ENCODE assay signal across 13 mouse cellular contexts in the genomic region with DNA sequence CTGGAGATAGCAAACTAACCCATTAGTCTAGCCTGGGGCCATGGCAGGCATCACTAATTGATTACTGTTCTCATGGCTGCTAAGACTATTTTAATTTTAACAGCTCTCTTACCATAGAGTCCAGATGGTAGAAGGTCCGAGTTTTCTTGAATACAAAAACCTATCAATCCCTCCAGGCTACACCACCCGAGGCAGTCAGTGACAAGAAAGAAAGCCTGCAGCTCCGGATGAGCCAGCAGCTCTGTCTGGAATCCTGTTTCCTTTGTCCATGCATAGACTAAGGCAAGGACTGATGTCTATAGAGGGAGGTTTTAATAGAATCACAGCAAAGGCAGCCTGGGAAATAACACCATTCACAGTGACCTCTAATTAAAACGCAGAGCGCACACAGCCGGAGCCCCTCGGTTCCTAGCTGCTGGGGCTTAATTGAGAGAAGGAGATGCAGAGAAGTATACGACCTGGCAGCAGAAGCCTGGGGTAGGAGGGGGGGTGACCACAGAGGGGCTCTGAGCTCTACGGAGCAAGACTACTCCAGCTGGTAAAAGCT. TPM values are rescaled to one million over a fixed set of nuclear protein-coding genes. Genes with fewer than 3 reads are reported as not detected.
A peak's percentile ranks its signal among the peaks of the same experiment; 100 is the strongest.
DNase-seq lines count a peak whose midpoint lies in the region; ATAC-seq lines count a peak whose summit lies in the region.
"Had no signal": no experiment of that assay in that cellular context is flagged by ENCODE, and none has a peak within 500 bp of the region (broad histone marks: within the 10 kb centered on the region; RNA-seq: fewer than 3 reads in every experiment).

No protein-coding gene starts in this region.

- H3K4me1 ChIP-seq in forebrain, embryonic 11.5 days (replicated peaks; ENCODE audit: control insufficient read depth, insufficient read depth, low read length), result peaks cover 13% of the 10 kb centered on the region; the same call in 1 of the 2 replicates
- H3K4me1 ChIP-seq in hindbrain, embryonic 16.5 days (ENCODE audit: control insufficient read depth, insufficient read depth, low read depth, low read length), result peaks cover 12% of the 10 kb centered on the region
- H3K4me1 ChIP-seq in midbrain, embryonic 15.5 days, result peaks cover 17% of the 10 kb centered on the region

- 3% methylated on average over 9 of the region's 9 CpGs for WGBS in forebrain, embryonic 11.5 days
- 3% methylated on average over 9 of the region's 9 CpGs for WGBS in hindbrain, embryonic 16.5 days
- WGBS in midbrain, embryonic 15.5 days, result 3% methylated on average over 9 of the region's 9 CpGs

- peak overlapping the region; percentile 9; the same call in 1 of the 2 replicates for H3K4me2 ChIP-seq in forebrain, embryonic 11.5 days (ENCODE audit: low read depth, low read length, severe bottlenecking)
- H3K4me2 ChIP-seq in hindbrain, embryonic 16.5 days (ENCODE audit: low read length), result no peak overlapping the region
- H3K4me2 ChIP-seq in midbrain, embryonic 15.5 days, result no peak overlapping the region
- H3K4me2 ChIP-seq: heart, embryonic 11.5 days had no signal

- peak overlapping the region; percentile 91 for H3K27ac ChIP-seq in forebrain, embryonic 11.5 days (ENCODE audit: low read depth, low read length)
- peak overlapping the region; percentile 41 for H3K27ac ChIP-seq in hindbrain, embryonic 16.5 days (ENCODE audit: low read depth, low read length)
- H3K27ac ChIP-seq in midbrain, embryonic 15.5 days, result peak overlapping the region; percentile 70

- ATAC-seq in forebrain, embryonic 11.5 days (replicated peaks; ENCODE audit: low FRiP score), result peak; percentile 91
- peak; percentile 90 for ATAC-seq in hindbrain, embryonic 16.5 days
- peak; percentile 81 for ATAC-seq in midbrain, embryonic 15.5 days (replicated peaks)
- ATAC-seq: intestine, postnatal 0 days; lung, postnatal 0 days had no signal

- peak; percentile 58 for DNase-seq in embryo, embryonic 11 days
- DNase-seq in forebrain, embryonic 11.5 days (ENCODE audit: low spot score), result peak; percentile 81
- DNase-seq in spleen, postnatal 14 days (ENCODE audit: low spot score in 2 of 2), result no peak
- no peak for DNase-seq in gastrocnemius, adult 8-10 months (ENCODE audit: low spot score in 2 of 2)
- DNase-seq in adrenal gland, adult 2 months, result no peak
- no peak for DNase-seq in urinary bladder, postnatal 36 days (ENCODE audit: low spot score in 2 of 2)

- H3K36me3 ChIP-seq in forebrain, embryonic 11.5 days (ENCODE audit: control insufficient read depth, insufficient read depth, low read length), result no peaks in the 10 kb centered on the region
- H3K36me3 ChIP-seq in hindbrain, embryonic 16.5 days (ENCODE audit: control insufficient read depth, insufficient read depth, low read length), result no peaks in the 10 kb centered on the region
- no peaks in the 10 kb centered on the region for H3K36me3 ChIP-seq in midbrain, embryonic 15.5 days (replicated peaks)

- no peaks in the 10 kb centered on the region for H3K27me3 ChIP-seq in forebrain, embryonic 11.5 days (ENCODE audit: control insufficient read depth, insufficient read depth, low read length)
- no peaks in the 10 kb centered on the region for H3K27me3 ChIP-seq in hindbrain, embryonic 16.5 days (replicated peaks; ENCODE audit: control insufficient read depth, insufficient read depth, low read length)
- H3K27me3 ChIP-seq in midbrain, embryonic 15.5 days (replicated peaks), result no peaks in the 10 kb centered on the region

- H3K4me3 ChIP-seq in forebrain, embryonic 11.5 days (ENCODE audit: low read depth, low read length), result no peak overlapping the region
- no peak overlapping the region for H3K4me3 ChIP-seq in hindbrain, embryonic 16.5 days (ENCODE audit: low read length)
- H3K4me3 ChIP-seq in midbrain, embryonic 15.5 days, result no peak overlapping the region

- H3K9me3 ChIP-seq in forebrain, embryonic 11.5 days (ENCODE audit: control insufficient read depth, low read length), result no peaks in the 10 kb centered on the region
- no peaks in the 10 kb centered on the region for H3K9me3 ChIP-seq in hindbrain, embryonic 16.5 days (ENCODE audit: control insufficient read depth, low read length)
- no peaks in the 10 kb centered on the region for H3K9me3 ChIP-seq in midbrain, embryonic 15.5 days

- peak overlapping the region; percentile 24; the same call in 1 of the 2 replicates for H3K9ac ChIP-seq in forebrain, embryonic 11.5 days (ENCODE audit: low read length)
- H3K9ac ChIP-seq in hindbrain, embryonic 16.5 days (ENCODE audit: low read depth, low read length), result no peak overlapping the region
- H3K9ac ChIP-seq in midbrain, embryonic 15.5 days, result no peak overlapping the region

RNA-seq across cellular contexts. Expression of a gene that starts 29.2 kb away (rescaled TPM):
- 0.09 TPM in 1 of 2 replicates, not detected in the other for polyA plus RNA-seq in forebrain, embryonic 11.5 days (2014; fragmentation: Nextera tagmentation; extraction: Ambion mirVana)
- 0.07 and 0.10 TPM in 2 replicates for polyA plus RNA-seq in hindbrain, embryonic 16.5 days (2015; fragmentation: Nextera tagmentation; extraction: Ambion mirVana)
- polyA plus RNA-seq in midbrain, embryonic 15.5 days (2015; fragmentation: Nextera tagmentation; extraction: Ambion mirVana), result 0.06 and 0.23 TPM in 2 replicates
- total RNA-seq in gastrocnemius, adult 8-10 months (2022), result not detected
- not detected for total RNA-seq in adrenal gland, adult 2 months (2021)
- polyA plus RNA-seq in adrenal gland, adult 2 months (2012; rRNA removed), result not detected in 2 replicates
- total RNA-seq: left cerebral cortex, postnatal 14 days had no signal
- polyA plus RNA-seq: frontal cortex, adult 2 months had no signal

Comparison
In these comparisons a context has a peak if more than half of its experiments do, and no peak if none do; other contexts are left out.
1. DNase-seq: peak in embryo, embryonic 11 days (single experiment) and forebrain, embryonic 11.5 days (single experiment); none in spleen, postnatal 14 days (0 of 2), gastrocnemius, adult 8-10 months (0 of 2), adrenal gland, adult 2 months (single experiment) and urinary bladder, postnatal 36 days (0 of 2).
2. H3K27ac ChIP-seq: peak in every context shown above with its lines; median percentile 91 in forebrain, embryonic 11.5 days; 70 in midbrain, embryonic 15.5 days; 41 in hindbrain, embryonic 16.5 days.
3. Peak in every context shown above with its lines, with median percentiles within 50 percentile points of each other: ATAC-seq.